Mouse (Mus musculus) urinary bladder, postnatal 36 days (tissue): ENCODE data around the gene Tecpr1.

Source experiments
- DNase-seq, 2 experiments: peaks; one replicate each; pipeline ENCODE4 v3.0.0; 2022; ENCODE audit warnings: low spot score in 2 of 2, mixed read lengths in 1 of 2

The Tecpr1 gene

GRCm38 (mm10) chr5:144223503-144223862 is at the start of gene Tecpr1:
Gene Tecpr1, minus strand, starts transcription at chr5:144223615.
- DNase-seq, result peak; percentile 88 to 95

- no peak for DNase-seq
Observed at GRCm38 (mm10) chr5:144271772-144272171, 48.4 kb upstream of the Tecpr1 start.

DNA sequence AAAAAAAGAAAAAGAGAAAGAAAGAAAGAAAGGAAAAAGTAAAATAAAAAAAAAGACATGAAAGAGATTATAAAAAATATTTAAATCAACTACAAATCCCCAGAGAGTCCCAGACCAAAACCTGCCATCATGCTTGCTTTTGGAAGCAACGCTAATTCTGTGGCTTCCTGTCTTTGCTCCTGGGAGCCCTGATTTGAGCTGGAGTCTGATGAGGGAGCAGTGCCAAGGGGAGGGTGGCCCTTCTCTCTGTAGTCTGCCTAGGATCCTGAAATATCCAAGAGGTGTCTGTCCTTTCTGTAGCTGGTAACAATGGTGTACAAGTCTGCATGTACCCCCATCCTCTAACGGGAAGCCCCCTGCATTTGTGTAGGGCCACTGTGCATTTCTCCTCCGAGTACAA is 47.7 kb upstream of the Tecpr1 start:
- no peak for DNase-seq

DNA sequence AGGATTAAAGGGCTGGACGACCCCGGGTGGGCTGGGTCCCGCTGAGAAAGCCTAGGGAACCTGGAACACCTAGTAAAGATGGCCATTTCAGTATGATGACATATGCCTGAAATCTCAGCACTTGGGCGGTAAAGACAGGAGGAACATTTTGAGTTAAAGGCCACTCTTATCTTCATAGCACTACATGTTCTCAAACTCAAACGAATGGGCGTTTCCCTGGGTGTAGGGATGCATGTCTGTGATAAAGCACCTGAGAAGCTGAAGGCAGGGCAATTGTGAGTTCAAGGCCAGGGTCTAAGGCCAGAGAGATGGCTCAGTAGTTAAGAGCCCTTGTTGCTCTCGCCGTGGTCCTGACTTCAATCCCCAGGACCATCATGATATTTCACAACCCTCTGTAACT is 47.0 kb upstream of the Tecpr1 start:
- DNase-seq, result no peak

DNA sequence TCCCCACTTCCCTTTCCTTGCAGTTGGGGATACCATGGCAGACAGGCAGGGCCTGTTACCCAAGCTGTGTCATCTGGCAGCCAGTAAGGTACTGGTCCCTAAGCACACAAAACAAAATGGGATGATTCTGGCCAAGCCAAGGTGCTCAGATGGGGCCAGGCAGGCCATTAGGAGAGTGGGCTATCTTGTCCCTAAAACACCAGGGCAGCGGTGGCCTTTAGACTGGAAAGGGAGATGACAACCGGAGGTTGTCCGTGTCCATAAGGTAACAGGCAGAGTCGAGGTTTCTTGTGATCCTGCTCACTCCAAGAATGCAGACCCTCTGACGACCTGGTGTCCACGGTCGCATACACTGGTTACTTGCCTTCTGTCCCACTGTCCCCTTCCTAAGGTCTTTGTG is 46.5 kb upstream of the Tecpr1 start:
- no peak for DNase-seq

DNA sequence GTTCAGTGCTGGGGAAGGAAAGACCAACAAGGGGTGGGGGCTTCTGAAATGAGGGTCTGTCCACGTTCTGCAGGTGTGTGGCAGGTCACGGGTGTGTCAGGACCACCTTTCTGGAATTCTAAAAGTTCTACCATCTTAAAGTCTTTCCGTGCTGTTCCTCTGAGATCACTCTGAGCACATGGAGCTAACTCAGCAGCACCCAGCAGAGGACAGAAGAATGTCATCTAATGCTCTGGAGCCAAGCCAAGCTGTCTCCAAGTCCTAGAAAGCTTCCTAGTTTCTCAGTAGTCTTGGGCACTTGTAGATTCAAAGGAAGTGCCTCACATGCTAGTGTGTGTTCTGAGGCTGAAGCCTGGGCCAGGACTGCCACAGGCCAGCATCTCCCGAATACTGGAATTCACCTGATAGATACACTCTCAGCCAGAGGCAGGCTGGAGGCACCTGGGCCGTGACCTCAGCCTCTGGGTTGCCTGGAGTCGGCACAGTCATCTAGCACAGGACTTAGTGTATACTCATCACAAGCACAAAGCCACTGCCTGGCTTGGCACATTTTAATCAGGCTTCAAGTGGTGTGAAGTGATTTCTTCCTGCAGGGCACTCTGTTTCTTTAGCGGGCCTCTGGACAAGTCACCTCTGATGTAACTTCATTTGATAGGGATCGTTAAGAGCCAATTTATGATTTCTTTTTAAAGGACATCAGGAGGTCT is 44.3 kb upstream of the Tecpr1 start:
- peak in 1 of 2 experiments; percentile 61 for DNase-seq

- DNase-seq, result no peak
Observed at GRCm38 (mm10) chr5:144263496-144263895, 40.1 kb upstream of the Tecpr1 start.

- no peak for DNase-seq
Observed at GRCm38 (mm10) chr5:144263082-144263481, 39.7 kb upstream of the Tecpr1 start.

GRCm38 (mm10) chr5:144261829-144262228 is 38.4 kb upstream of the Tecpr1 start:
- no peak for DNase-seq

GRCm38 (mm10) chr5:144261309-144261708 is 37.9 kb upstream of the Tecpr1 start:
- no peak for DNase-seq

DNA sequence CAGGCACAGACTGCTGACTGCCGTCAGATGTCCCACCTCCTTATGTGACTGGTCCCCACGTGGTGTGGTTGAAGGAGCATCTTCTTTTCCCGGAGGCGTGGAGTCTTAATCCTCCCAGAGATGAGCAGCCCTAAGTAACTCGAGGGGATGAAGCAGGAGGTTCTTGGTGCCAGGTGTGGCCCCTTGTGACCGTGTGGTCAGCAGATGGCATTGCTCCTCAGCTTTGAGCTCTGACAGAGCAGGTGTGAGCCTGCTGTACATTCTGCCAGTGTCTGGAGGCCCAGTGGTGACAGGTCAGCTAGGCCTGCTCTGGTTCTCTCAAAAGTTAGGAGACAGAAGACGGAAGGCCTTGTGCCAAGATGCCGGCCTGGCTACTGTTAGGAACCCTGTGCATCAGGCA is 37.0 kb upstream of the Tecpr1 start:
- no peak for DNase-seq

GRCm38 (mm10) chr5:144259228-144259627 is 35.8 kb upstream of the Tecpr1 start:
- DNase-seq, result no peak

DNA sequence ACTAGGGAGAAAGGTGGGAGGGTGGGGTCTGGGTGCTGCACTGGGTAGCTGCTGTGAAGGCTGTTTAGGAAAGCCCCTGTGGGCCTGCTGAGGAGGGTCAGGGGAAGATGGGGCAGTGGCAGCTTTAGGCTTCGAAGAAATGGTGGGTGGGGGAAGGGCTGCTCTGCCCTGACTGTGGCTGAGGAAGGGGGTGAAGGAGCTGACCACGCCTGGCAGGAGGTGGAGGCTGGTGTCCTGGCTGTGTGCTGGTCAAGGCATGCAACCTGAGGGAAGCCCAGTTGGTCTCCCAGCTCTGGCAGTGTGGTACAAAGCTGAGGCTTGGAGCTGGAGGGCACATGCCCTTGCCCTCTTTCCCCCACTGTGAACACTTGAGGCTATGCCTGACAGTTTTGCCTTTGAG is 35.3 kb upstream of the Tecpr1 start:
- DNase-seq, result no peak

DNA sequence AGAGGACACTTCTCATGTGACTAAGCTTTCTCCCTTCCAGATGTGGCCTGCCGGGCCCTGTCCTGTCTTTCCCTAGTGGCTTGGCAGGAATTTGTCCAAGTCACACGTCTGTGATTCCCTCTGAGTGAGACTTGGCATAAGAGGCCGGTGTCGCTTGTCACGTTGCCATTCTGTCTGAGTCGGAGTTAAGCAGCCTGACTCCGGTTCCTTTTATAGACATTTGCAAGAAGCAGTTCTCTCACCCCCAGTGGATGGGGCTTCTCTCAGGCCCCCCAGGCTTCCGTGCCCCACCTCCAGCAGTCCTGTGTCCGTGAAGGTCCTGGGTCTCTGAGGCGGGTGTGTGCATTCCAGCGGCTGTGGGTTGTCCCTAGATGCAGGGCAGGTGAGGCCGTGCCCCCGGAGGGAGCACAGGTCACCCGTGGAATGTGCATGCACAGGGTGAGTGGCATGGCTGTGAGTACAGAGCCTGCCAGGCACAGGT is 34.8 kb upstream of the Tecpr1 start:
- peak in 1 of 2 experiments; percentile 52 for DNase-seq

DNA sequence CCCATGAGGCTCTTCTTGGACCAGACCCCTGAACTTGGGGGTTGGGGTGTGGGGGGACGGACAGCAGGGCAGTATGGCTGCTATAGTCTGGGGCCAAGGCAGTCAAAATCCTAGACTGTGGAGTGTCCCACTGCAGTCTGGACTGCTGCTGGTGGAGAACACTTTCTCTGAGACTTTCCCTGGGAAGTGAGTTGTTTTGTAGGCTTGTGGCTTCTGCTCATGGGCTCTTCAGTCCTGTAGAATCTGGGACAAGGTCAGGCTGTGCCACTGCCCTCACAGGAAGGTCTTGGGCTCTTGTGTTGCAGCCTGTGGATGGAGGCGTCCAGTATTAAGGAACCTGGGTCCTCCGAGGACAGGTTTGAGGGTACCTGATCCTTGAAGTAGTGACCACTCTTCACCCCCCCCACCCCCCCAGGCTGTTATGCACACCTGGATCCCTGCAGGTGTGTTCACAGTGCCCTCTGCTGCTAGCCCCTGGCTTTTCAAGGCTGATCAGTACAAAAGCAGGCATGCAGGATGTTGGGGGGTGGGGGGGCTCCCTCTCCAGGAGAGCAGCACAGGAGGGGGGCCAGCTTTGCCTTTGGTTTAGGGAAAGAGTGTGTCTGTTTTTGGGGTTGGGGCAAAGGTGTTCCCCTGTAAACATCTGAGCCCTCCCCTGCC is 34.2 kb upstream of the Tecpr1 start:
- DNase-seq, result no peak

- DNase-seq, result no peak
Observed at GRCm38 (mm10) chr5:144256888-144257287, 33.5 kb upstream of the Tecpr1 start.

GRCm38 (mm10) chr5:144256541-144256870 is 33.1 kb upstream of the Tecpr1 start:
- peak in 1 of 2 experiments; percentile 28 for DNase-seq

DNA sequence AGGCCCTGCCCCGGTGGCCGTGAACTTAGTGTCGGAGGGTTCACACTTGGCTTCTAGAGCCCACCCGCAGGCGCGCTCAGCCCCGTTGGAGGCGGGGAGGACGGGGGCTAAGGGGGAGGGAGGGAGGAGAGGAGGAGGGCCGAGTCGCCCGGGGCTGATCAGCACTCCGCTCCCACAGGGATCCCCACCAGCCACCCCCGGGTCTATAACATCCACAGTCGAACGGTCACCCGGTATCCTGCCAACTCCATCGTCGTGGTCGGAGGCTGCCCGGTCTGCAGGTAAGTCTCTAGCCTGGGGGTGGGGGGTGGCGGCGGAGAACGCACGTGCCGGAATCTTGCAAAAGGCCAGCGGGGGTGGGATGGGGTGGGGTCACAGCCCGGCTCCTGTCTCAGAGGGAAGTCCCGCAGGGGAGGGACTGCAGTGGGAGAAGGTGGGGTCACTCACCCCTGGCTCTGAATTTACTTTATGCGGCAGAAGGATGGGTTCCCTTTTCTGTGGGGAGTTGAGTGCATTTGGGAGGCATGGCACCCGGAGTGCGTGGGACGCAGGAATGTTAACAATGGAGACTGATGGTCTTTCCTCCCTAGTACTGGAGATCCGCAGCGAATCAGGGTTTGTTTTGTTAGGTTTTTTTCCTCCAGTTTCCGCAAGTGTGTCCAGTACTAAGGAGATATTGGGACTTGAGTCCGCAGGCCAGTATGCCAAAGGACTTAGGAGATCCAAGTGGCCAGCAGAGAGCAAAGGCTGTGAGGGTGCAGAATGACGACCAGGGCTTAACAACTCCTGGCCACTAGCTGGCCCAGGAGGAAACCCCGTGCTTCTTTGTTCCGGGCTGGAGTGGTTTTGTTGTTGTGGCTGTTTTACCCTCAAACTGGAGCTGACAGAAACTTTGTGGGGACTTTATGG is 32.5 kb upstream of the Tecpr1 start:
- peak; percentile 49 to 51 for DNase-seq

DNA sequence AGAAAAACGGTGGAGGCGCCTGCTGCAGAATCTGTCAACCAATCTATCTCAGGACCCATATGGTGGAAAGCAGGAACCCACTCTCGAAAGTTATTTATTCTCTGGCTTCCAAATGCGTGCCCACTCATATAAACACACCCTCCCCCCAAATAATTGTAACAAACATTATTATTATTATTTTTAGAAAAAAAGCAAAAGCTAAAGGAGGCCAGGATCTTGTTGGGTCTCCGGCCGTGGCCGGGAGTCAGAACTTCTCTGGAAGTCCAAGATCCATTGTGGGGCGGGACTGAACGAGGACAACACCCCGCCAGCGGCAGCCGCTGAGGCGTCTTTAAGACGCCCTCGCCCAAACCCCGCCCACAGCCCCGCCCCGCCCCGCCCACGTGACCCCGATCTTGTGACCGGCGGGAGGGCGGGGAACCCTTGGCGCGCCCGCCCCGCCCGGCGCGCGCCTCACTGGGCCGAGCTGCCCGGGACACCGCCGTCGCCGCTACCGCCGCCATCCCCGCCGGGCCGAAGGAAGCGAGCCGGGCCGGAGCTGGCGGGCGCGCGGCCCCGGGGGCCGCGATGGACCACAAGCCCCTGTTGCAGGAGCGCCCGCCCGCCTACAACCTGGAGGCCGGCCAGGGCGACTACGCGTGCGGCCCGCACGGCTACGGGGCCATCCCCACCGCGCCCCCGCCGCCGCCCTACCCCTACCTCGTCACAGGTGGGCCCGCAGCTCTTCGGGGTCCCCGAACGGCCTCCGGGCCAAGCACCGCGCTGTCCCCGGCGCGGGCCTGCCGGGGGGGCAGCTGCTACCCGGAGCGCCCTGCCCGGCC is 31.6 kb upstream of the Tecpr1 start:
- peak; percentile 76 to 84 for DNase-seq

DNA sequence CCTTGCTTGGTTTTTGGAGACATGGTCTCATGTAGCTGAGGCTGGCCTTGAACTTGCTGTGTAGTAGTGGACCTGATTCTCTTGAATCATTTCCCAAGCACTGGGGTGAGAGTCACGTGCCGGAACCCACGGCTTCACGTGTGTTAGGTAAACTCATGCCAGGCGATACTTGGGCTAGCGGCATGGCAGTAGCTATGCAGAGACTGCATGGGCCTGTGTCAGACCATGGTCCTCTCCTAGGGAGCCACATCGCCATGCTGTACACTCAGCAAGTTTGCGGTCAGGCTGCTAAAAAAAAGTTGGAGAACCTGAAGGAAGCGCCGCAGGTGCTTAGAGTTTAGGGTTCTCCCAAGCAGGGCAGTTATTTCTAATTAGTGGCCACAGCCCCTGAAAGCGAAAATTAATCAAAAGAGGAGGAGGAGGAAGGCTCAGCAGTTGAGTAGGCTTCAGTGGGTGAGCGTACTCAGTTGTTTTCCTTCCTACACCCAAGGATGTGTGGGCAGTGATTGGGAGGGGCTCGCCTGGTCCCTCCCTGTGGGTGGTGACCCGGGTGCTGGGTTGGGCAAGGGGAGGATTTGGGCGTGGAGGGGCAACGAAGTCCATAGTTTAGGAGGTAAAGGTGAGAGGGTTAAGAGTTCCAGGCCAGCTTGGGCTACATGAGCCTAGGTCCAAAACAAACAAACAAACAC is 30.9 kb upstream of the Tecpr1 start:
- peak; percentile 75 to 84 for DNase-seq

DNA sequence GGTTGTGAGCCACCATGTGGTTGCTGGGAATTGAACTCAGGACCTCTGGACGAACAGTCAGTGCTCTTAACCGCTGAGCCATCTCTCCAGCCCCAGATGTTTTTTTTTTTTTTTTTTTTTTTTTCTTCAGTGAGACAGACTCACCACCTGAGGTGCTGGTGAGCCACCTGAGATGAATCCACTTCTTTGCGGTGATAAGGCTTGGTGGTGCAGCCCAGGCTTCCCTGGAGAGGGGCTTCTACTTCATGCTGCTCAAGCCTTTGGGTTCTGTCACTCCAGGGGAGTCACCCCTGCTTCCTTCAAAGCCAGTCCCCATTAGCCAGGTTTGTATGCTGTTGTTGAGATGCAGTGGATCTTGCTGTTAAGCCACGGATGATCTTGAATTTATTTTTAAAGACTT is 29.8 kb upstream of the Tecpr1 start:
- DNase-seq, result no peak
